Mouse (Mus musculus) lung, embryonic 16.5 days (tissue): ENCODE measurements at regions not wholly inside any gene's neighbourhood (a gene's known extent, or its start where the extent isn't known, plus 50 kb on each side); places are given as distances from the start of the nearest gene placed in this dataset.
"Not testable (repeated sequence)": the region's sequence is repeated elsewhere in the genome, so short reads cannot be mapped to it uniquely, and the experiment has no call there.

Experiments
- ATAC-seq: fragments of 200-750 bp; cut with Nextera tagmentation; 2 replicates; pipeline ENCODE4 v1.8.0; 2017; ENCODE audit warnings: low read depth, mild to moderate bottlenecking, moderate library complexity
- H3K27ac ChIP-seq: fragments of 300-500 bp; sonication (generic); 2 replicates; pipeline ENCODE4 v1.5.1; 2014; ENCODE audit warnings: mild to moderate bottlenecking, control low read depth, low read length
- H3K27me3 ChIP-seq: fragments of 300-500 bp; sonication (generic); 2 replicates; pipeline ENCODE4 v1.6.1; 2014; ENCODE audit warnings: low read depth, low read length, mixed read lengths; ENCODE audit not compliant: control insufficient read depth, insufficient read depth
- H3K36me3 ChIP-seq: fragments of 300-500 bp; sonication (generic); 2 replicates; pipeline ENCODE4 v1.6.1; 2014; ENCODE audit warnings: low read length; ENCODE audit not compliant: control insufficient read depth, insufficient read depth
- H3K4me1 ChIP-seq: fragments of 300-500 bp; sonication (generic); replicated peaks from 2 replicates; pipeline ENCODE4 v1.6.1; 2014; ENCODE audit warnings: low read length, mixed read lengths; ENCODE audit not compliant: control insufficient read depth, insufficient read depth
- H3K4me2 ChIP-seq: fragments of 300-500 bp; sonication (generic); 2 replicates; pipeline ENCODE4 v1.6.1; 2014; ENCODE audit warnings: low read depth, low read length, control low read depth
- H3K4me3 ChIP-seq: fragments of 300-500 bp; sonication (generic); 2 replicates; pipeline ENCODE4 v1.5.1; 2014; ENCODE audit warnings: mild to moderate bottlenecking, low read length, control low read depth
- H3K9ac ChIP-seq: fragments of 300-500 bp; sonication (generic); 2 replicates; pipeline ENCODE4 v1.6.1; 2014; ENCODE audit warnings: low read length, control low read depth
- H3K9me3 ChIP-seq: fragments of 300-500 bp; sonication (generic); 2 replicates; pipeline ENCODE4 v1.6.1; 2016; ENCODE audit warnings: low read length; ENCODE audit not compliant: control insufficient read depth
- WGBS: fragments of 180-500 bp; shearing (Covaris S2); extraction: QIAGEN DNeasy Blood & Tissue Kit; methylation state at CpG from one replicate; pipeline ENCODE4 v1.1.7; 2014; 5-methylcytosine and 5-hydroxymethylcytosine counted together

- H3K36me3 ChIP-seq, result no peaks in the 10 kb centered on the region
- H3K4me3 ChIP-seq, result no peak overlapping the region
- no peak overlapping the region for H3K9ac ChIP-seq
- ATAC-seq, result no peak
- no peaks in the 10 kb centered on the region for H3K9me3 ChIP-seq
- H3K27me3 ChIP-seq, result no peaks in the 10 kb centered on the region
- H3K4me1 ChIP-seq, result no peaks in the 10 kb centered on the region
- no peak overlapping the region for H3K4me2 ChIP-seq
- H3K27ac ChIP-seq, result no peak overlapping the region
- WGBS, result 95% methylated on average over 5 of the region's 5 CpGs
Measured at GRCm38 (mm10) chr6:117701547-117701946, 139.4 kb upstream of the Zfp637 start.

GRCm38 (mm10) chr6:117706006-117706405, 135.0 kb upstream of the Zfp637 start:
- ATAC-seq, result no peak
- 56% methylated on average over 2 of the region's 2 CpGs for WGBS
- no peak overlapping the region for H3K9ac ChIP-seq

GRCm38 (mm10) chr6:117709212-117709611, 131.8 kb upstream of the Zfp637 start:
- WGBS, result 49% methylated on average over 3 of the region's 3 CpGs
- Histone ChIP-seq H3K4me2 (no peak overlapping the region), H3K9ac (no peak overlapping the region), H3K9me3 (no peaks in the 10 kb centered on the region), H3K36me3 (no peaks in the 10 kb centered on the region), H3K4me1 (no peaks in the 10 kb centered on the region), H3K27ac (no peak overlapping the region), H3K27me3 (no peaks in the 10 kb centered on the region), H3K4me3 (no peak overlapping the region)
- ATAC-seq, result no peak

More at GRCm38 (mm10) chr6:117706006-117706405, 135.0 kb upstream of the Zfp637 start:
- H3K9me3 ChIP-seq, result no peaks in the 10 kb centered on the region
- no peak overlapping the region for H3K4me3 ChIP-seq
- no peak overlapping the region for H3K27ac ChIP-seq
- H3K4me2 ChIP-seq, result no peak overlapping the region
- no peaks in the 10 kb centered on the region for H3K36me3 ChIP-seq
- H3K4me1 ChIP-seq, result no peaks in the 10 kb centered on the region
- no peaks in the 10 kb centered on the region for H3K27me3 ChIP-seq

- 72% methylated on average over 6 of the region's 6 CpGs for WGBS
- H3K27me3 ChIP-seq, result no peaks in the 10 kb centered on the region
- no peak overlapping the region for H3K27ac ChIP-seq
- no peak for ATAC-seq
- H3K4me3 ChIP-seq, result no peak overlapping the region
- no peaks in the 10 kb centered on the region for H3K36me3 ChIP-seq
- no peak overlapping the region for H3K9ac ChIP-seq
- H3K9me3 ChIP-seq, result no peaks in the 10 kb centered on the region
- H3K4me1 ChIP-seq, result no peaks in the 10 kb centered on the region
- H3K4me2 ChIP-seq, result no peak overlapping the region
Measured at GRCm38 (mm10) chr6:117715056-117715777, 125.8 kb upstream of the Zfp637 start.

- not testable (repeated sequence) for H3K36me3 ChIP-seq, H3K9ac ChIP-seq, ATAC-seq, H3K9me3 ChIP-seq, H3K27ac ChIP-seq, H3K27me3 ChIP-seq, H3K4me2 ChIP-seq, H3K4me1 ChIP-seq, H3K4me3 ChIP-seq
- 86% methylated on average over 7 of the region's 40 CpGs for WGBS
Measured at GRCm38 (mm10) chr6:117716422-117716821, 124.6 kb upstream of the Zfp637 start.

- not testable (repeated sequence) for H3K27ac ChIP-seq, H3K9ac ChIP-seq, H3K4me2 ChIP-seq, H3K27me3 ChIP-seq, H3K4me1 ChIP-seq, ATAC-seq, H3K36me3 ChIP-seq, H3K4me3 ChIP-seq, H3K9me3 ChIP-seq
Measured at GRCm38 (mm10) chr6:117752338-117752737, 88.6 kb upstream of the Zfp637 start.

GRCm38 (mm10) chr6:117755682-117756081, 85.3 kb upstream of the Zfp637 start:
- WGBS, result 86% methylated on average over 2 of the region's 2 CpGs
- H3K4me1 ChIP-seq, ATAC-seq, H3K27me3 ChIP-seq, H3K9ac ChIP-seq, H3K36me3 ChIP-seq, H3K4me2 ChIP-seq, H3K27ac ChIP-seq, H3K4me3 ChIP-seq, H3K9me3 ChIP-seq: not testable (repeated sequence)

- no peaks in the 10 kb centered on the region for H3K27me3 ChIP-seq
- no peak for ATAC-seq
- no peak overlapping the region for H3K27ac ChIP-seq
- H3K4me1 ChIP-seq, result no peaks in the 10 kb centered on the region
- no peaks in the 10 kb centered on the region for H3K36me3 ChIP-seq
- H3K4me3 ChIP-seq, result no peak overlapping the region
- H3K9me3 ChIP-seq, result no peaks in the 10 kb centered on the region
- H3K4me2 ChIP-seq, result no peak overlapping the region
- WGBS, result 48% methylated on average over 9 of the region's 9 CpGs
- H3K9ac ChIP-seq, result no peak overlapping the region
Measured at GRCm38 (mm10) chr6:117756176-117756575, 84.8 kb upstream of the Zfp637 start.

GRCm38 (mm10) chr6:117758516-117758915, 82.5 kb upstream of the Zfp637 start:
- H3K27me3 ChIP-seq, H3K9ac ChIP-seq, H3K27ac ChIP-seq, H3K4me1 ChIP-seq, H3K36me3 ChIP-seq, H3K4me3 ChIP-seq, ATAC-seq, H3K9me3 ChIP-seq: not testable (repeated sequence)
- 11% methylated on average over 6 of the region's 6 CpGs for WGBS
- peak overlapping the region; percentile 11; the same call in 1 of the 2 replicates for H3K4me2 ChIP-seq

- Histone ChIP-seq H3K27me3 (no peaks in the 10 kb centered on the region), H3K4me1 (no peaks in the 10 kb centered on the region), H3K4me2 (no peak overlapping the region), H3K27ac (no peak overlapping the region), H3K36me3 (no peaks in the 10 kb centered on the region), H3K9me3 (no peaks in the 10 kb centered on the region), H3K4me3 (no peak overlapping the region), H3K9ac (no peak overlapping the region)
- ATAC-seq, result no peak
- 71% methylated on average over 7 of the region's 7 CpGs for WGBS
Measured at GRCm38 (mm10) chr6:117771506-117771905, 69.5 kb upstream of the Zfp637 start.
